Mouse (Mus musculus) ES-Bruce4 (cell line): ENCODE results near the gene Slc8a2. TPM values are rescaled to one million over a fixed set of nuclear protein-coding genes. Genes with fewer than 3 reads are reported as not detected.

ENCODE experiments used
- H3K27ac ChIP-seq: 2 replicates; pipeline ENCODE4 v1.5.1; 2012; ENCODE audit warnings: low read length, inconsistent platforms; ENCODE audit not compliant: insufficient read depth
- H3K27me3 ChIP-seq: 2 replicates; pipeline ENCODE4 v1.6.1; 2012; ENCODE audit warnings: mild to moderate bottlenecking, low read length, inconsistent platforms; ENCODE audit not compliant: control insufficient read depth, poor library complexity, insufficient read depth, severe bottlenecking
- H3K36me3 ChIP-seq: 2 replicates; pipeline ENCODE4 v1.6.1; 2012; ENCODE audit warnings: inconsistent platforms, mild to moderate bottlenecking, low read length, moderate library complexity; ENCODE audit not compliant: control insufficient read depth, poor library complexity, insufficient read depth, severe bottlenecking
- H3K4me1 ChIP-seq: one replicate; pipeline ENCODE4 v1.8.1; 2011; ENCODE audit warnings: low read length; ENCODE audit not compliant: control insufficient read depth, insufficient read depth
- H3K4me3 ChIP-seq: 2 replicates; pipeline ENCODE4 v1.5.1; 2011; ENCODE audit warnings: low read depth, mild to moderate bottlenecking, low read length
- H3K9ac ChIP-seq: 2 replicates; pipeline ENCODE4 v1.6.1; 2012; ENCODE audit warnings: low read depth, mild to moderate bottlenecking, inconsistent platforms; ENCODE audit not compliant: poor library complexity, severe bottlenecking
- H3K9me3 ChIP-seq: replicated peaks from 2 replicates; pipeline ENCODE4 v1.6.1; 2012; ENCODE audit warnings: mild to moderate bottlenecking, low read length, inconsistent platforms; ENCODE audit not compliant: control insufficient read depth, poor library complexity, insufficient read depth, severe bottlenecking
- CTCF ChIP-seq: IDR thresholded peaks from one replicate; pipeline ENCODE4 v1.8.1; 2011; ENCODE audit warnings: low read depth, low read length
- EP300 ChIP-seq: IDR thresholded peaks from 2 replicates; pipeline ENCODE4 v1.6.1; 2011; ENCODE audit warnings: low read depth, low read length; ENCODE audit not compliant: insufficient read depth
- POLR2A ChIP-seq: IDR thresholded peaks from one replicate; pipeline ENCODE4 v1.8.1; 2011; ENCODE audit warnings: low read length; ENCODE audit not compliant: insufficient read depth
- polyA plus RNA-seq: library from polyadenylated mRNA; stranded (reverse); fragments of >200 nt; gene quantifications from 2 replicates; pipeline ENCODE4 v1.2.4, GENCODE M21; 2011; ENCODE audit warnings: low read depth; ENCODE audit not compliant: missing spikeins, insufficient read depth, insufficient read length

Slc8a2 gene
- polyA plus RNA-seq, 1 experiment, result 4.5 TPM

DNA sequence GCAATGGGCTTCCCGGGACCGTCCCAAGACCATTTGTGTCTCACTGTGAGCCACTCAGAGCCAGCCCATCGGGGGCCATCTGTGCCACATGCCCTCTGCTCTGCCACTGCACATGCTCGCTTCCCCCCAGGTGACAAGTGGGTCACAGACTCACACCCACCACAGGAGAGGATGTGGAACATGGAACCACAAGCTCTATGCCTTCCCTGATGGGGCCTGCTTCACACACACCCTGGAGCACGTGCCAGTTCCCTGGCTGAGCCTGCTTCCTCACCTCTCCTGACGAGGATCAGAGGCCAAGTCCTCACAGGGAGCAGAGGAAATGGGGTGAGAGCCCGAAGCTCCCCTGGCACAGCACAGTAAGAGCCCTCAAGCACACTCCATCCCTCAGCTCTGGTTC is 77.5 kb downstream of the Slc8a2 start:
- Histone ChIP-seq H3K9me3 (no peaks in the 10 kb centered on the region), H3K36me3 (no peaks in the 10 kb centered on the region), H3K4me3 (no peak overlapping the region), H3K9ac (no peak overlapping the region), H3K27ac (no peak overlapping the region), H3K4me1 (no peaks in the 10 kb centered on the region), H3K27me3 (no peaks in the 10 kb centered on the region)
- TF ChIP-seq CTCF (no peak), EP300 (no peak), POLR2A (no peak)

DNA sequence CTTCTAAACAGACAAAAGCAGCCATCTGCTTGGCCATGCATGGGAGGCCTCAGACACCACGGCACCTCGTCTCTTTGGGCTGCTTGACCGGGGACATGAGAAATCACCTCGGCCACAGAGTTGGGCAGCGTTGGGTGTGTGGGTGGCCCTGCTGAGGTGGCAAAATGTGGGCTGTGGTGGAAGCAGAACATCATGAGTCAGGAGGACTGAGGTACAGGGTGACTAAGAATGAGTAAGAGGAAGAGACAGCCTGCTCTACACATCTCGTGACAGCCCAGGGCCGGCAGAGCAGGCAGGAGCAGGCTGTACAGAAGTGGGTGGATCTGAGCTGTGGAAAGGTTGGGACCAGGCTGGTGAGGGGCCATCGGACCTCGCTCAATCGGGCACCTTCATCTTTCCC is 77.9 kb downstream of the Slc8a2 start:
- H3K36me3 ChIP-seq, result no peaks in the 10 kb centered on the region
- no peaks in the 10 kb centered on the region for H3K27me3 ChIP-seq
- H3K9ac ChIP-seq, result no peak overlapping the region
- no peak overlapping the region for H3K4me3 ChIP-seq
- no peaks in the 10 kb centered on the region for H3K4me1 ChIP-seq
- no peaks in the 10 kb centered on the region for H3K9me3 ChIP-seq
- no peak for TF ChIP-seq CTCF
- TF ChIP-seq EP300, result no peak
- H3K27ac ChIP-seq, result no peak overlapping the region

- no peaks in the 10 kb centered on the region for H3K9me3 ChIP-seq
- no peak overlapping the region for H3K27ac ChIP-seq
- no peaks in the 10 kb centered on the region for H3K36me3 ChIP-seq
- no peak for TF ChIP-seq CTCF
- TF ChIP-seq EP300, result no peak
- no peak for TF ChIP-seq POLR2A
- H3K4me3 ChIP-seq, result no peak overlapping the region
- no peak overlapping the region for H3K9ac ChIP-seq
- no peaks in the 10 kb centered on the region for H3K27me3 ChIP-seq
- no peaks in the 10 kb centered on the region for H3K4me1 ChIP-seq
These were observed 79.4 kb downstream of the Slc8a2 start for GRCm38 (mm10) chr7:16208781-16209665.

Other genes starting within 250 kb of the Slc8a2 start
- not detected in 2 replicates for gene Crx, start 249.9 kb upstream of the Slc8a2 start, polyA plus RNA-seq
- gene Crxos, start 247.2 kb upstream of the Slc8a2 start, polyA plus RNA-seq, result not detected in 2 replicates
- gene Selenow, start 207.4 kb upstream of the Slc8a2 start, polyA plus RNA-seq, result 93.1 and 101 TPM in 2 replicates
- 283 and 299 TPM in 2 replicates for gene Nop53, start 183.8 kb upstream of the Slc8a2 start, polyA plus RNA-seq
- 4.6 and 4.9 TPM in 2 replicates for gene Ehd2, start 162.3 kb upstream of the Slc8a2 start, polyA plus RNA-seq
- 10.2 and 21.9 TPM in 2 replicates for gene Bicra, start 81.9 kb upstream of the Slc8a2 start, polyA plus RNA-seq
- not detected in 2 replicates for gene Zfp541, start 68.0 kb upstream of the Slc8a2 start, polyA plus RNA-seq
- 105 and 107 TPM in 2 replicates for gene Napa, start 31.4 kb upstream of the Slc8a2 start, polyA plus RNA-seq
- gene Kptn, start 9.9 kb upstream of the Slc8a2 start, polyA plus RNA-seq, result 8.5 and 8.7 TPM in 2 replicates
- 4.5 and 5.2 TPM in 2 replicates for gene Meis3, start 45.3 kb downstream of the Slc8a2 start, polyA plus RNA-seq
- 9.7 and 11.6 TPM in 2 replicates for gene Dhx34, start 92.2 kb downstream of the Slc8a2 start, polyA plus RNA-seq
- not detected in 2 replicates for gene C5ar2, start 114.3 kb downstream of the Slc8a2 start, polyA plus RNA-seq
- gene C5ar1, start 129.7 kb downstream of the Slc8a2 start, polyA plus RNA-seq, result not detected in 2 replicates
- 3.3 and 4.6 TPM in 2 replicates for gene Inafm1, start 143.8 kb downstream of the Slc8a2 start, polyA plus RNA-seq
- gene Ccdc9, start 157.0 kb downstream of the Slc8a2 start, polyA plus RNA-seq, result 86.6 and 104 TPM in 2 replicates
- gene Bbc3, start 178.6 kb downstream of the Slc8a2 start, polyA plus RNA-seq, result 38.5 and 38.7 TPM in 2 replicates